Mouse (Mus musculus) megakaryocyte, embryonic 14.5 days (primary cell): Measurements from ENCODE around the gene Nrp2.

ENCODE experiments used
- FLI1 ChIP-seq: IDR thresholded peaks from 2 replicates; pipeline ENCODE4 v1.6.1; 2012; ENCODE audit warnings: low read length, inconsistent platforms, mixed read lengths
- GATA1 ChIP-seq: IDR thresholded peaks from 3 replicates; pipeline ENCODE4 v1.6.1; 2012; ENCODE audit warnings: mixed read lengths, low read length, inconsistent platforms, borderline replicate concordance

DNA sequence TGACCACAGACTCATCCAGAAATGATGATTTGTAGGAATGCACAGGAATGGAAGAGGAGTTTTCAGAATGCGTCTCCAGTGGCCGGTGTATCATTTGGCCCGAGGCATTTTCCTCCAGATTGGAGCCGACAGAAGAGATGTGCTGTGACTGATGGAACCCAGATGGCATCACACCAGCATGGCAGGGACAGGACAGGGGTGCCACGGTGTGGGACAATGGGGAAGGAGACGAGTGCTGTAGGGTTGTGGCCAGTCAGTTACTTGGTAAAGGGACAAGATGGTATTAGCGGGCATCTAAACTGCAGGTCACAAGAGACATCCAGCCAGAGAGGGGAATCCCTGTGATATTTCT, 127.3 kb downstream of the Nrp2 start:
- no peak for TF ChIP-seq GATA1
- TF ChIP-seq FLI1 = no peak
